Mouse (Mus musculus): ENCODE results near the gene Calu. TPM values are rescaled to one million over a fixed set of nuclear protein-coding genes. Genes with fewer than 3 reads are reported as not detected.
"Not testable (repeated sequence)": the region's sequence is repeated elsewhere in the genome, so short reads cannot be mapped to it uniquely, and the experiment has no call there.

Gene Calu
- polyA plus RNA-seq, 1 experiment = 14.9 TPM

GRCm38 (mm10) chr6:29379954-29380353, 32.1 kb downstream of the Calu start:
- 60% methylated on average over 6 of the region's 6 CpGs for WGBS
- no peak for TF ChIP-seq POLR2A (IDR thresholded peaks at IDR 0.05; ENCODE audit: low read depth, low read length)
- no peak for TF ChIP-seq CTCF (IDR thresholded peaks at IDR 0.05; ENCODE audit: extremely low read depth, insufficient read depth, insufficient read length, insufficient replicate concordance)

GRCm38 (mm10) chr6:29382442-29382841, 34.6 kb downstream of the Calu start:
- Histone ChIP-seq H3K4me3 (ENCODE audit: extremely low read depth, insufficient read depth, insufficient read length) (no peak overlapping the region), H3K4me1 (ENCODE audit: control insufficient read depth, insufficient read depth, insufficient read length) (no peaks in the 10 kb centered on the region), H3K27me3 (ENCODE audit: control insufficient read depth, insufficient read depth, low read length) (no peaks in the 10 kb centered on the region), H3K36me3 (ENCODE audit: control insufficient read depth, insufficient read depth, low read length) (no peaks in the 10 kb centered on the region), H3K27ac (ENCODE audit: insufficient read depth, low read length) (no peak overlapping the region)
- 83% methylated on average over 2 of the region's 2 CpGs for WGBS
- no peak for TF ChIP-seq POLR2A (IDR thresholded peaks at IDR 0.05; ENCODE audit: low read depth, low read length)
- DNase-seq (ENCODE audit: low read depth in 1 of 2, low spot score in 2 of 2) = no peak

More at GRCm38 (mm10) chr6:29379954-29380353, 32.1 kb downstream of the Calu start:
- Histone ChIP-seq H3K27me3 (ENCODE audit: control insufficient read depth, insufficient read depth, low read length) (no peaks in the 10 kb centered on the region), H3K4me3 (ENCODE audit: extremely low read depth, insufficient read depth, insufficient read length) (no peak overlapping the region), H3K27ac (ENCODE audit: insufficient read depth, low read length) (no peak overlapping the region), H3K36me3 (ENCODE audit: control insufficient read depth, insufficient read depth, low read length) (peaks cover 7% of the 10 kb centered on the region), H3K4me1 (ENCODE audit: control insufficient read depth, insufficient read depth, insufficient read length) (no peaks in the 10 kb centered on the region)
- no peak for DNase-seq (ENCODE audit: low read depth in 1 of 2, low spot score in 2 of 2)

GRCm38 (mm10) chr6:29388052-29388518, 40.2 kb downstream of the Calu start, which contains the start of gene Opn1sw:
Gene Opn1sw, minus strand, starts transcription at chr6:29388468.
- no peaks in the 10 kb centered on the region; the same call in 1 of the 2 replicates for H3K27me3 ChIP-seq (ENCODE audit: control insufficient read depth, insufficient read depth, low read length)
- no peak for TF ChIP-seq POLR2A (IDR thresholded peaks at IDR 0.05; ENCODE audit: low read depth, low read length)
- no peak for TF ChIP-seq CTCF (IDR thresholded peaks at IDR 0.05; ENCODE audit: extremely low read depth, insufficient read depth, insufficient read length, insufficient replicate concordance)
- H3K36me3 ChIP-seq (ENCODE audit: control insufficient read depth, insufficient read depth, low read length) = no peaks in the 10 kb centered on the region
- WGBS = 24% methylated on average over 12 of the region's 12 CpGs
- no peaks in the 10 kb centered on the region for H3K4me1 ChIP-seq (ENCODE audit: control insufficient read depth, insufficient read depth, insufficient read length)
- no peak for DNase-seq (ENCODE audit: low read depth in 1 of 2, low spot score in 2 of 2)
- H3K27ac ChIP-seq (ENCODE audit: insufficient read depth, low read length) = no peak within 1 kb of the TSS
- H3K4me3 ChIP-seq (ENCODE audit: extremely low read depth, insufficient read depth, insufficient read length) = no peak within 1 kb of the TSS

GRCm38 (mm10) chr6:29388606-29389080, 40.8 kb downstream of the Calu start:
- TF ChIP-seq CTCF (IDR thresholded peaks at IDR 0.05; ENCODE audit: extremely low read depth, insufficient read depth, insufficient read length, insufficient replicate concordance) (no peak), POLR2A (IDR thresholded peaks at IDR 0.05; ENCODE audit: low read depth, low read length) (no peak)

GRCm38 (mm10) chr6:29389425-29389824, 41.6 kb downstream of the Calu start:
- 53% methylated on average over 9 of the region's 9 CpGs for WGBS
- TF ChIP-seq CTCF (IDR thresholded peaks at IDR 0.05; ENCODE audit: extremely low read depth, insufficient read depth, insufficient read length, insufficient replicate concordance) (no peak), POLR2A (IDR thresholded peaks at IDR 0.05; ENCODE audit: low read depth, low read length) (no peak)
- no peaks in the 10 kb centered on the region for H3K36me3 ChIP-seq (ENCODE audit: control insufficient read depth, insufficient read depth, low read length)
- H3K4me1 ChIP-seq (ENCODE audit: control insufficient read depth, insufficient read depth, insufficient read length) = no peaks in the 10 kb centered on the region
- peaks cover 1% of the 10 kb centered on the region; the same call in 1 of the 2 replicates for H3K27me3 ChIP-seq (ENCODE audit: control insufficient read depth, insufficient read depth, low read length)
- no peak overlapping the region for H3K27ac ChIP-seq (ENCODE audit: insufficient read depth, low read length)
- no peak for DNase-seq (ENCODE audit: low read depth in 1 of 2, low spot score in 2 of 2)
- no peak overlapping the region for H3K4me3 ChIP-seq (ENCODE audit: extremely low read depth, insufficient read depth, insufficient read length)

More at GRCm38 (mm10) chr6:29388606-29389080, 40.8 kb downstream of the Calu start:
- WGBS = 12% methylated on average over 11 of the region's 11 CpGs
- Histone ChIP-seq H3K27me3 (ENCODE audit: control insufficient read depth, insufficient read depth, low read length) (peaks cover 1% of the 10 kb centered on the region; the same call in 1 of the 2 replicates), H3K4me3 (ENCODE audit: extremely low read depth, insufficient read depth, insufficient read length) (no peak overlapping the region), H3K4me1 (ENCODE audit: control insufficient read depth, insufficient read depth, insufficient read length) (no peaks in the 10 kb centered on the region), H3K36me3 (ENCODE audit: control insufficient read depth, insufficient read depth, low read length) (no peaks in the 10 kb centered on the region), H3K27ac (ENCODE audit: insufficient read depth, low read length) (no peak overlapping the region)
- no peak for DNase-seq (ENCODE audit: low read depth in 1 of 2, low spot score in 2 of 2)

GRCm38 (mm10) chr6:29390500-29390899, 42.6 kb downstream of the Calu start:
- H3K27me3 ChIP-seq (ENCODE audit: control insufficient read depth, insufficient read depth, low read length); DNase-seq (ENCODE audit: low read depth in 1 of 2, low spot score in 2 of 2): not testable (repeated sequence)
- WGBS = 77% methylated on average over 1 of the region's 1 CpGs

GRCm38 (mm10) chr6:29391241-29391640, 43.4 kb downstream of the Calu start:
- not testable (repeated sequence) for DNase-seq (ENCODE audit: low read depth in 1 of 2, low spot score in 2 of 2); H3K4me3 ChIP-seq (ENCODE audit: extremely low read depth, insufficient read depth, insufficient read length); H3K27me3 ChIP-seq (ENCODE audit: control insufficient read depth, insufficient read depth, low read length); H3K27ac ChIP-seq (ENCODE audit: insufficient read depth, low read length); H3K36me3 ChIP-seq (ENCODE audit: control insufficient read depth, insufficient read depth, low read length); H3K4me1 ChIP-seq (ENCODE audit: control insufficient read depth, insufficient read depth, insufficient read length)
- WGBS = 73% methylated on average over 8 of the region's 8 CpGs

More at GRCm38 (mm10) chr6:29390500-29390899, 42.6 kb downstream of the Calu start:
- not testable (repeated sequence) for H3K4me3 ChIP-seq (ENCODE audit: extremely low read depth, insufficient read depth, insufficient read length); H3K4me1 ChIP-seq (ENCODE audit: control insufficient read depth, insufficient read depth, insufficient read length); H3K36me3 ChIP-seq (ENCODE audit: control insufficient read depth, insufficient read depth, low read length); H3K27ac ChIP-seq (ENCODE audit: insufficient read depth, low read length)

Data from spleen, adult 2 months (tissue).